Mouse (Mus musculus) adrenal gland, postnatal 36 days (tissue): ENCODE results near the gene Hadh. TPM values are rescaled to one million over a fixed set of nuclear protein-coding genes. Genes with fewer than 3 reads are reported as not detected.

Source experiments
- DNase-seq, 2 experiments: peaks; one replicate each; pipeline ENCODE4 v3.0.0; 2021; ENCODE audit warnings: mixed read lengths in 1 of 2
- total RNA-seq, 2 experiments: library from RNA; stranded (reverse); gene quantifications; 2 replicates each; pipeline ENCODE4 v1.2.3; 2021

Gene Hadh
- total RNA-seq, 2 experiments from 2014 or later = 430 to 487 TPM

DNA sequence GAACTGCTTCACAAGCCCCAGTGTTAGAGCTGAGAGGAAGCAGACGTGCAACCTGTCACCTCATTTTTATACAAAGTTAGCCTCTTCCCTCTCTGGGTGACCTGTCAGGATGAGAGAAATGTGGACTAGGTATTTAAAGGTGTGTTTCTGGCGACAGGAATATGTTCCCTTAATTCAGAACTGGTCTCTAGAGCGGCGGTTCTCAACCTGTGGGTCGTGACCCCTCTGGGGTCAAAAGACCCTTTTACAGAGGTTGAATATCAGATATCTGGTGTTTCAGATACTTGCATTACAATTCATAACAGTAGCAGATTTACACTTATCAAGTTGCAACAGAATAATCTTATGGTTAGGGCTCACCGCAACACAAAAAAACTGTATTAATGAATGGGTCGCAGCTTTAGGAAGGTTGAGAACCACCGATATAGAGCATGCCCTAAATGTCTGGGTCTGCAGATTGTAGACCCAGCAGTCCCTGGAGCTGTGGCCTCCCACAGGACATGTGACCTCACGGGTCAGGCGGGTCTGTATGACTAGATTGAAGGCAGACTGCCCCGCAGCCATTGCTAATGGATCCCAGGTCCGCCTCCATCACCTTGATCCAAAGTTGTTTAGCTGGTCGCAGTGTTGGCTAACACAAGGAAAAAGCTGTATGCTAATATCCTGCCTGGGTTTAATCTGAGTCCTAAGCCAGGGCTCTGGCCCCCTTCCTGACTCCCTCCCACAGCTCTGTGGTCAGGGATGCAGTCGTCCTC, 53.1 kb downstream of the Hadh start:
- no peak for DNase-seq

DNA sequence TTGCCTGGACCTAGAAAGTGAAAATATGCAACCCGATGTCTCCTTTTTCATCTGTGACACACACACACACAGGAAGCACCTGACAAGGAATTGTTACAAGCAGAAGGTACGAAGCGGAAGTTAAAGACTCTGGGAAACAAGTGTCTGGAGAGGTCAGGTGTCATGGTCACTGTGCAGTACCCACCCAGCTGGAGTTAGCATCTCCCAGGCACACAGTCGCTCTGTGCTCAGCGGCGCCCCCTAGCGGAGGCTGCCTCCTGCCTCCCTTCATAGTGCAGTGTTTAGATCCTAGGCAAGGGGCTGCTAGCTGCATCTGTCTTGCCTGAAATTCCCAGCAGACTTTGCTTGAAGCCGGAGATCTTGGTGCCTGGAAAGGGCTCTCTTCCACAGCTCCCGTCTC, 57.1 kb downstream of the Hadh start:
- peak; percentile 66 to 82 for DNase-seq

DNA sequence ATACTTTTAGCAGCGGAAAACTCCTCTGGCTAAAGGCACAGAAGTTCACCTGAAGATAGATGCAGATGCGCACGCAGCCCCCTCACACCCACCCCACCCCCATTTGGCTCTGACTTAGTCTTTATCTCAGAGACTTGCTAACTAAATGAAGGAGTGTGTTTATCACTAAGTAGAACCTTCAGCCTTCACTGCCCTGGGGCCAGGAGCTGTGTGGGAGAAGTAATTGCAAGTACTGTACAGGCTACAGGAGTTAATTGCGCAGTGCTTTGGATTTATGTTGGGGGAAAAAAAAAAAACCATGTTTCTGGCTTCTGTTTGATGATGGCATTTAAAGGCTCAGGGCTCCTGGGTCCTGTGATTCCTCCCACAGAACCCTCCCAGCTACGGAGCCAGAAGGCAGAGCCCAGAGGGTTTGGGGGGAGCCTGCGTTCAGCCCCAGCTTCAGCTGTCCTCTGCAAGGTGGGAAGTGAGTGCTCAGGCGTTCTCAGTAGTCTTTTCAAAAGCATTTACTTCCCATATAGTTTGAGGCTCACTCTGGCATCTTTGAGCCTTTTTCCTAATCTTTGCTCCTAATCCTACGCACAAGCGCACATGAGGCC, 57.7 kb downstream of the Hadh start:
- no peak for DNase-seq

DNA sequence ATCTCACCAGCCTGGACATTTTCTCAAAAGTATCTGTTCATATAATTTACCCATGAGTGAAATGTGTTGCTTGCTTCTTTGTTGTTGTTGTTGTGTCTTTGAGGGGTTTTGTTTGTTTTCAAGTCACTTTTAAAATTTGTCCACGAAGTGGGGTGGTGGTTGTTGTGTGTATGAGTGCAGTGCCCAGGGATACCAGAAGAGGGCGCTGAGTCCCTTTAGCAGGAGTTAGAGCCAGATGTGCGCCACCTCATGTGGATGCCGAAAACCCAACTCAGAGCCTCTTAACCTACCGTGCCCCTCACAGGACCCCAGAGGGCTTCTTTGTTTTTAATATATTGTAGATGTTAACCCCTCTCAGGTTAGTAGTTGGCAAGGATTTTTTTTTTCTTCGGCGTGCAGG, 59.7 kb downstream of the Hadh start:
- DNase-seq = no peak

DNA sequence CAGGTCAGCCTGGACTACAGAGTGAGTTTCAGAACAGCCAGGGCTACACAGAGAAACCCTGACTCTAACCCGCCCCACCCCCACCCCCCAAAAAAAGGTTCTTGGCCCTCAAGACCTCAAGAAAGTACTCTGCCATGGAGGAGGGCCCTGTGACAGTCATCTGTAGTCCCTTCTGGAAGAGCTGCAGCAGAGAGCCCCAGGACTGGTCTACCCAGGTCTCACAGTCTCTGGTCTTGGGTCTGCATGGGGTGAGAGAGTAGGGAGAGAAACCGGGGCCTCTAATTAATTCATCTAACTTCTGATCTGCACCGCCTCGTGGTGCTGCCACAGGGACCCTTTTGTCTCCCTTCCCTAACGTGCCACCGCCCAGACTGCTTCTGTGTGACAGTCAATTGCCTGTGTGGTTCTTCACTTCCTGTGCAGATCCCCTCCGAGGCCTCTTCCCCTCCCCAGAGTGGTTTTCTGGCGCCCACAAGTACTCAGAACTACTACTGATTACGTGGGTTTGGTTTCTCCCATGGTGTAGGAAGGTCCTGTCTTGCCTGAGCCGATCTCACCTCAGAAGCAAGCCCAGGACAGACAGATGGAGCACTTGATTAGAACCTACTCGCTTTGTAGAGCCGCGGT, 63.5 kb downstream of the Hadh start:
- no peak for DNase-seq

DNA sequence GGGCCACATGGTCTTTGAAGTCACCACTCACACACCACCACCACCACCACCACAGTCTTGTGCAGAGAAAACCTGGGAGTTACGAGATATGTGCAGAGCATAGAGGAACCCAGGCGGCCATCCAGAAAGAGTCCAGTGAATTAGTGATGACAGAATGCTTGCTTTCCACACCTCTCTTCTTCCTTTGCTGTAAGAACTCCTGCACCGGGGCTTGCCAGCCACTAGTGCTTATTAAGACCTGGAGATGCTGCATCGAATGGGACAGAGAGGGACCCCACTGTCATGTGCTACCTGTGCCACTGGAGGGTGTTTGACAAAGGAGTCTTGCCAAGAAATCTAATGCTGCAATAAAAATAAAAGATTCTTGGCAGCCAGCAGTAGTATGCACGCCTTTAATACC, 64.1 kb downstream of the Hadh start:
- DNase-seq = no peak

DNA sequence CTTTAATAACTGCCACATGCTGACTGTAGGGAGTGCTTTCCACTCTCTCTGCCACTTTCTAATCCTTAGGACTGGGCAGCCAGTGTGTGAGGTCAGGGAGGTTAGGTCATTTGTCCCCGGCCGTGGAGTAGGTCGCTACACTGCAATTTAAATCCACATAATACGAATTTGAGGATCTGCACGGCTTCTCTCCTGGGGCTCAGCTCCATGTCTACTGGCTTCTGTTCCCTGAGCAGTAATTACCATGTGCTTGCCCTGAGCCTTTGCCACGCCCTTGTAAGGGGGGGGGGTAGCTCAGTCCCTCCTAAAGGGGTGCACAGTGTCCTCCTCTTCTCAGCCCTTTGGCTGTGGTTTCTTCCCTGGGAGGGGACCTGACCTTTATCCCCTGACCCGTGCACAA, 69.6 kb downstream of the Hadh start:
- no peak for DNase-seq

DNA sequence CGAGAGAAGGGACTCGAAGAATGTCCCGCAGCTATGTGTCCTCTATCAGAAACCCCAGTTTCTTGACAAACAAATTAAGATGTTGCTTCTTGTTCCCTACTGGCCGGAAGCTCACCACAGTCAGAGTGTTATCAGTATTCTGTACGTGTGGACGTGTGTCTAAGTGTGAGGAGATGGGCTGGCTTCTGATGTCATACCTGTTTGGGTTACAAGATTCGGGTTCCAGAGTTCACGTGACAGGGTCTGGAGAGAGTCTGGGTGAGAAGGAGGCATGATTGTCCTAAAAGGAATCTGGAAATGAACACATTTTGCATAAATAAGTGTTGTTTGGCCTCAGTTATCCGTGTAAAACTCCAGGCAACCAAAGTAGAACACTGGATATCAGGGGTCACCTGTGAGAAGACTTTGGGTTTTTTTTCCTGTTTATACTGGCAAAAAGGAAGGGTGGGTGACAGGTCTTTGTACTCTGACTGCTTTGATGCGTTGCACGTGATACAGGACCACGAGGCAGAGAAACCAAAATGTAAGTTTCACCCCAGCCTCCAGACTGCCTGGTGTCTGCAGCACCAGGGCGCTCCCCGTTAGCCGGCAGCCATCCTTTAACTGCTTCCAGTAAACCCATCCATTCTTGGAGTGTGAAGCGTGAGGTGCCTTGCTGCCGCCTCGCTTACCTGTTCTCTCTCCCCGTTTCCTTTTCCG, 72.2 kb downstream of the Hadh start:
- no peak for DNase-seq

DNA sequence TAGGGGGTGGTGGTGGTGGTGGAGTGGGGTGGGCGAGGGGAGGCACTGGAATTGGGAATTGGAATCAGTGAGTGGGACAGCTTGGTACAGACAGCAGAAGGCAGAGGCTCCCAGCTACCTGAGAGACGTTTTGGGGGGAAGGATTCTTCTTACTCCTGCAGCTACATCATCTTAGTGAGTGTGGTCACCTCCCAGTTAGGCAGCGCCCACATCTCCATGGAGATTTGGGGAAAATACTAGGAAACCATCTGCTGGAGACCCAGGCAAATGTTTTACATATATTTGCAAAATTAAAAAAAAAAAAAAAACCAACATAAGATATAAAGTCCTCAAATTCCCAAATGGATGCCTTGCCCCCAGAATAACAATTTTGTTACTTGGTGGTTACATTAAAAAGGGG, 72.9 kb downstream of the Hadh start:
- DNase-seq = no peak

DNA sequence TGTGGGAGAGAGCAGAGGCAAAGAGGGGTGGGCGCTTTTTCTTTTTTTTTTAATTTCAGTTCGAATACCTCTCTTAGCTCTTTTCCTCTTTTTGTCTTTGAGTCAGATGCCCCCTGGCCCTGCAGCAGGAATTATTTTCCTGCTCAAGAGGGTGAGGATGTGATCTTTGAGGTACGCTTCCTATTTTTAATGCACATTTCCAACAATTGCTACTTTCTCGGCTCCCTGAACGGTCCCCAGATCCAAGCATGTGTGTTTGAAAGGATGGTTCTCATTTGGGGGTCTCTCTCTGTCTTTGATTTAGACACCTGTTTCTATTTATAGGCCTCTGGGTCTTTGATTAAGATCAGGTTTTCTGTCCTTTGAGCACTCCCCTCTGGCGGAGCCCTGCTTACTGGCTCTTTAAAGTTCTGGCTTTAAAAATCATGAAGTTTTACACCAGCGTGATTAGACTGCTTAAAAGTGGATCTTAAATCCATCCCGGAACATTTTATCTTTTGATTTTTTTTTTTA, 75.3 kb downstream of the Hadh start:
- DNase-seq = no peak

DNA sequence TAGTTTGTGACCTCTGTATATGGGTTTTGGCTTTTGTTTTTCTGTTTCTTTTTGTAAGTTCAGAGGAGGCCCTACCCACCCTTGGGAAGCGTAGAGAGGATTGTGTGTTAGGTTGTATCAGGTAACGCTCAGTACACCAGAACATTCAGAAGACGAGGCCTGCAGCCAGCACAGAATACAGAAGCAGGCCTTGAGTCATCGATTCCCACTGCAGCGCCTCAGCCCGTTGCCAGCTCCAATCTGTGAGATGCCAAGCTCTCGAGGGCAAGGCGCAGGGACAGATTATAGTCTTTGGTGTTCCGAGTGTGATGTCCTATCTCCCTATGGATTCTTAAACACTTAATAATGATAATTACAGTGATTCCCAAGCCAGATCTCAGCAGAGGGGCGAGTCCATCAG, 75.9 kb downstream of the Hadh start:
- no peak for DNase-seq

DNA sequence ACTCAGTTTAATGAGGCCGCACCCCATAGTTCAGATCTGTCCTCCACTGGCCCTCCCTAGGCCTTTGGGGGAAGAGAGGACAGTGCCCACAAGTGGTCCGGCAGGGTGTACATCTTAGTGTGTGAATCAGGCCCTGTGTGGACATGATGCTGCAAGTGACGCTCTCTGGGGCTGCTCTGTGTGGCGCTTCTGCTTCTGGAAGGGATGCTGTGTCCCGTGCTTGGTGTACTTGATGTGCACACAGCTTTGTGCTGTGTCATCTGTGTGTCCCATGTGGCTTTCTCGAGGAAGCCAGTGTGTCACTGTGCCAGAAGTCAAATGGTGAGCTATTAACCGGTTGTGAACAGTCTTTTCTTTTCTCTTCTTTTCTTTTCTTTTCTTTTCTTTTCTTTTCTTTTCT, 80.4 kb downstream of the Hadh start:
- DNase-seq = no peak

DNA sequence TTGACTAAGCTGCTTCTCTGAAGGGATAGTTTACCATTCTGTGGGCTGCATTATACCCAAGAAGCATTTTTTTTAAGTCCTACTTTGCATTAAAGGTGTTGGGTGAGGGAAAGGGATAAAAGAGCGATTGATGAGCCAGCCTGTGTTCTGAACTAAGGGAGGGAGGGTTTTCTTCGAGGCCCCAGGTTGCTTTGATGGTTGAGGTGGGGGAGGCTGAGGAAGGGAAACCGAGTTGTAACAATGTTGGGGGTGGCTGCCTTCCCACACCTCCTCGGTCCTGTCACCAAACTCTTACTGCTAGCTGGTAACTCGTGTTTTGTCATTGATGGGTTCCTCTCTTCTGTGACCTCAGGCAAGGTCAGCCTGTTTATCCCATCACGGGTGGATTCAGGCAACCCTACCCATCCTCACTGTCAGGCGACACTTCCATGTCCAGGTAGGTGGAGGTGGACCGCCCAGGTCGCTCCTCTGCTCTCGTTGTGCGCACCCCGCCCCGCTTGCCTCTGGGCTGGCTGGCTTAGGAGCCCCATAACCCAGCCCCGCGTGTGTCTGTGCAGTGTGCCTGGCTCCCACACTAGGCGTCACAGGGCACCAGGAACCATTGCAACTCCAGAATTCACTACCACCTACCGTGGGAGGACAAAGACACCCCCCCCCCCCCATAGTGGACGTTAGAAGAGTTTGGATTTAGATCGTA, 81.1 kb downstream of the Hadh start:
- DNase-seq = no peak

DNA sequence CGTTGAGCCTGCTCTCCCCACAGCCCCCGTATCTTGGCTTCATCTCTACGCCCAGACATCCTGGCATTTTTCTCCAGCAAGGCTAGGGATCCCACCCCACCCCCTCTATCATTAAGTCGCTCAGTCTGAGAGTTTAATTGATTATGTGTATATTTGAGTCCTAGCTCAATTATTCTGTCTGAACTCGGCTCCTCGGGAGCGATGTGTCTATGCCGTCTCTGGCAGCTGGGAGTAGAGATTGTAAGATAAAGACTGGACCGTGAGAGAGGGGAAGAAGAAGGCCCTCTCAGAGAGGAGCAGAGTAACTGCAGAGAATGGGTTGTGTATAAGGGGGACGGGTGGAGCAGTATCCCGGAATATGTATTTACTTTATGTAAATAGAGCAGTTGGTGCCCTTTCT, 81.7 kb downstream of the Hadh start:
- no peak for DNase-seq

DNA sequence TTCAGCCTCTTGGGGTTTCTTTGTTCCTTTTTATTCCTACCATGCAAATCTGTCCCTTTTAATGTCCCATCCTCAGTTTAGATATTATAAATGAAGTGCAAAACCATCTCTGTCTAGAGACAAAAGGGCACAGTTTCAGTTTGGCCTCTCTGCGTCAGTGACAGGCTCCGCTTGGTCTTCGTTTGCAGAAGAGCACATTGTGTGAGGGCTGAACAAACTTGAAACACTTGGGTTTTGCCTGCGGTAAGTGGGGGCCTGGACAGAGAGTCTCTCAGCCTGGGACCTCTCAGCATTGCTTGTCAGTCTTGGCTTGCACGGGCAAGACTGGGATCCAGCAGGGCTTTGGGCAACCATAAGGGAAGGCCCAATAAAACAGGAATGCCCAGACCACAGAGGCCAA, 85.7 kb downstream of the Hadh start:
- no peak for DNase-seq

Other genes starting within 250 kb of the Hadh start
- gene Lef1, start 161.6 kb downstream of the Hadh start, total RNA-seq = 10 to 100 TPM; 10.5 to 14.2 TPM
- 10 to 100 TPM in 1 of 2 experiments, 1 to 10 TPM in 1; 7.9 to 22.7 TPM for gene Cyp2u1, start 31.1 kb upstream of the Hadh start, total RNA-seq
- 10 to 100 TPM in 1 of 2 experiments, 1 to 10 TPM in 1; 2.7 to 11.2 TPM for gene Sgms2, start 219.3 kb upstream of the Hadh start, total RNA-seq